Mouse (Mus musculus) B cell, adult (primary cell): ENCODE data around the gene Fxyd6. TPM values are rescaled to one million over a fixed set of nuclear protein-coding genes. Genes with fewer than 3 reads are reported as not detected.

Source experiments
- total RNA-seq: library from RNA; stranded (reverse); gene quantifications from 4 replicates; pipeline ENCODE4 v1.2.4, GENCODE M21; 2023; ENCODE audit not compliant: inconsistent age

The Fxyd6 gene
- total RNA-seq = 0.39 TPM in 1 of 4 replicates, not detected in the others

DNA sequence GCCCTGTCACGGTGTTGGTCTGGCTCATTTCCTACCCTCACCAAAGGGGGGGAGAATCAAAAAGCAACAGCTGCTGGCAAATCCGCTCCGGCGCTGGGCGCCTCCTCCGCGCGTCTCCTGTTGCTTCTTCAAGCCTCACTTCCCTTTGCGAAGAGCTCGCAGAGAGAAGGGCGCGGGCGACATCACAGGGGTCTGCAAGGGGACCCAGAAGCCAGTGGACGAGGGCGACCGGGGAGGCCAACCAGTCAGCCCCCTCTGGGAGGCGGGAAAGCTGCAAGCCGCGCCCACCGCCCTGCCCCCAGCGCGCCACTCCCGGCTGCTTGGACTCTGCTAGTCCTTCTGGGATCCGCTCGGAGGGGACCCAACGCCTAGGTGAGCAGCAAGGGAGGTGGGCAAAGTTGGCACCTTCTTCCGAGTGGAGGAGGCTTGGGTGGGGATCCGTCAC, at the start of gene Fxyd6:
Fxyd6 (plus strand) TSS at position 69 of the 445 bp plus-strand sequence.

GRCm38 (mm10) chr9:45399434-45399833, 29.4 kb downstream of the Fxyd6 start, which contains the start of gene Fxyd2:
Gene Fxyd2, plus strand, starts transcription at chr9:45399669.

GRCm38 (mm10) chr9:45426456-45426855, 56.5 kb downstream of the Fxyd6 start, which contains the start of gene Dscaml1:
Gene Dscaml1, plus strand, starts transcription at chr9:45426628.

Other genes with a start within 250 kb of the Fxyd6 start
- 0.24 to 0.54 TPM (median 0.45 TPM) in 4 replicates for gene Scn4b, start 231.8 kb upstream of the Fxyd6 start, total RNA-seq
- 0.39 to 0.90 TPM in 2 of 4 replicates, not detected in the others for gene BC049352, start 188.2 kb upstream of the Fxyd6 start, total RNA-seq
- gene Tmprss4, start 166.1 kb upstream of the Fxyd6 start, total RNA-seq = not detected in 4 replicates
- 197 to 207 TPM (median 199 TPM) in 4 replicates for gene Il10ra, start 101.0 kb upstream of the Fxyd6 start, total RNA-seq
- 0.16 to 0.51 TPM (median 0.38 TPM) in 4 replicates for gene Tmprss13, start 51.1 kb upstream of the Fxyd6 start, total RNA-seq
- not detected in 4 replicates for gene Fxyd2, start 29.5 kb downstream of the Fxyd6 start, total RNA-seq
- not detected in 4 replicates for gene Dscaml1, start 56.4 kb downstream of the Fxyd6 start, total RNA-seq